Mouse (Mus musculus): ENCODE measurements around the gene Arid1b. TPM values are rescaled to one million over a fixed set of nuclear protein-coding genes. Genes with fewer than 3 reads are reported as not detected.
"Not testable (repeated sequence)": the region's sequence is repeated elsewhere in the genome, so short reads cannot be mapped to it uniquely, and the experiment has no call there.

Gene Arid1b
- polyA plus RNA-seq, 1 experiment from 2014 or later = 9.6 TPM

GRCm38 (mm10) chr17:5080884-5081419 lies 86.8 kb downstream of the Arid1b start:
- H3K27me3 ChIP-seq (replicated peaks; ENCODE audit: control insufficient read depth, insufficient read depth, low read length) = no peaks in the 10 kb centered on the region
- no peak overlapping the region for H3K4me2 ChIP-seq (ENCODE audit: low read length)
- 67% methylated on average over 12 of the region's 12 CpGs for WGBS
- H3K9me3 ChIP-seq (ENCODE audit: control insufficient read depth, low read length) = no peaks in the 10 kb centered on the region
- no peak overlapping the region for H3K27ac ChIP-seq (ENCODE audit: low read depth, low read length)
- no peaks in the 10 kb centered on the region for H3K36me3 ChIP-seq (ENCODE audit: control insufficient read depth, insufficient read depth, low read length)
- no peak for ATAC-seq
- H3K4me3 ChIP-seq (ENCODE audit: low read length) = no peak overlapping the region
- H3K4me1 ChIP-seq (ENCODE audit: control insufficient read depth, insufficient read depth, low read depth, low read length) = peaks cover 50% of the 10 kb centered on the region
- no peak overlapping the region for H3K9ac ChIP-seq (ENCODE audit: low read depth, low read length)

- no peaks in the 10 kb centered on the region for H3K36me3 ChIP-seq (ENCODE audit: control insufficient read depth, insufficient read depth, low read length)
- no peaks in the 10 kb centered on the region for H3K9me3 ChIP-seq (ENCODE audit: control insufficient read depth, low read length)
- WGBS = 80% methylated on average over 8 of the region's 8 CpGs
- no peak overlapping the region for H3K27ac ChIP-seq (ENCODE audit: low read depth, low read length)
- H3K4me3 ChIP-seq (ENCODE audit: low read length) = no peak overlapping the region
- no peaks in the 10 kb centered on the region for H3K27me3 ChIP-seq (replicated peaks; ENCODE audit: control insufficient read depth, insufficient read depth, low read length)
- H3K4me2 ChIP-seq (ENCODE audit: low read length) = no peak overlapping the region
- no peak for ATAC-seq
- no peak overlapping the region for H3K9ac ChIP-seq (ENCODE audit: low read depth, low read length)
- peaks cover 58% of the 10 kb centered on the region for H3K4me1 ChIP-seq (ENCODE audit: control insufficient read depth, insufficient read depth, low read depth, low read length)
Measured at GRCm38 (mm10) chr17:5082274-5082673, 88.1 kb downstream of the Arid1b start.

GRCm38 (mm10) chr17:5083497-5083896 lies 89.4 kb downstream of the Arid1b start:
- Histone ChIP-seq H3K36me3 (ENCODE audit: control insufficient read depth, insufficient read depth, low read length) (no peaks in the 10 kb centered on the region), H3K27ac (ENCODE audit: low read depth, low read length) (peak overlapping the region; percentile 49), H3K4me1 (ENCODE audit: control insufficient read depth, insufficient read depth, low read depth, low read length) (peaks cover 58% of the 10 kb centered on the region), H3K4me2 (ENCODE audit: low read length) (no peak overlapping the region), H3K9me3 (ENCODE audit: control insufficient read depth, low read length) (no peaks in the 10 kb centered on the region), H3K27me3 (replicated peaks; ENCODE audit: control insufficient read depth, insufficient read depth, low read length) (no peaks in the 10 kb centered on the region), H3K4me3 (ENCODE audit: low read length) (no peak overlapping the region), H3K9ac (ENCODE audit: low read depth, low read length) (no peak overlapping the region)
- ATAC-seq = no peak
- 67% methylated on average over 3 of the region's 3 CpGs for WGBS

- Histone ChIP-seq H3K9me3 (ENCODE audit: control insufficient read depth, low read length) (no peaks in the 10 kb centered on the region), H3K27me3 (replicated peaks; ENCODE audit: control insufficient read depth, insufficient read depth, low read length) (no peaks in the 10 kb centered on the region), H3K36me3 (ENCODE audit: control insufficient read depth, insufficient read depth, low read length) (no peaks in the 10 kb centered on the region), H3K27ac (ENCODE audit: low read depth, low read length) (peak overlapping the region; percentile 49), H3K9ac (ENCODE audit: low read depth, low read length) (no peak overlapping the region), H3K4me3 (ENCODE audit: low read length) (no peak overlapping the region), H3K4me1 (ENCODE audit: control insufficient read depth, insufficient read depth, low read depth, low read length) (peaks cover 55% of the 10 kb centered on the region), H3K4me2 (ENCODE audit: low read length) (no peak overlapping the region)
- WGBS = 38% methylated on average over 8 of the region's 8 CpGs
- no peak; the same call in 1 of the 2 replicates for ATAC-seq
Measured at GRCm38 (mm10) chr17:5084139-5084538, 90.0 kb downstream of the Arid1b start.

GRCm38 (mm10) chr17:5085004-5085403 lies 90.9 kb downstream of the Arid1b start:
- Histone ChIP-seq H3K9me3 (ENCODE audit: control insufficient read depth, low read length) (no peaks in the 10 kb centered on the region), H3K4me2 (ENCODE audit: low read length) (no peak overlapping the region), H3K36me3 (ENCODE audit: control insufficient read depth, insufficient read depth, low read length) (no peaks in the 10 kb centered on the region), H3K4me3 (ENCODE audit: low read length) (no peak overlapping the region), H3K27ac (ENCODE audit: low read depth, low read length) (no peak overlapping the region), H3K27me3 (replicated peaks; ENCODE audit: control insufficient read depth, insufficient read depth, low read length) (no peaks in the 10 kb centered on the region), H3K9ac (ENCODE audit: low read depth, low read length) (no peak overlapping the region), H3K4me1 (ENCODE audit: control insufficient read depth, insufficient read depth, low read depth, low read length) (peaks cover 59% of the 10 kb centered on the region)
- no peak for ATAC-seq
- 77% methylated on average over 6 of the region's 6 CpGs for WGBS

- H3K4me2 ChIP-seq (ENCODE audit: low read length) = no peak overlapping the region
- H3K9me3 ChIP-seq (ENCODE audit: control insufficient read depth, low read length) = no peaks in the 10 kb centered on the region
- peak; percentile 40; the same call in 1 of the 2 replicates for ATAC-seq
- 35% methylated on average over 5 of the region's 5 CpGs for WGBS
- no peak overlapping the region for H3K9ac ChIP-seq (ENCODE audit: low read depth, low read length)
- H3K4me1 ChIP-seq (ENCODE audit: control insufficient read depth, insufficient read depth, low read depth, low read length) = peaks cover 57% of the 10 kb centered on the region
- H3K27me3 ChIP-seq (replicated peaks; ENCODE audit: control insufficient read depth, insufficient read depth, low read length) = no peaks in the 10 kb centered on the region
- H3K36me3 ChIP-seq (ENCODE audit: control insufficient read depth, insufficient read depth, low read length) = no peaks in the 10 kb centered on the region
- no peak overlapping the region for H3K4me3 ChIP-seq (ENCODE audit: low read length)
- H3K27ac ChIP-seq (ENCODE audit: low read depth, low read length) = peak overlapping the region; percentile 19
Measured at GRCm38 (mm10) chr17:5085942-5086341, 91.8 kb downstream of the Arid1b start.

GRCm38 (mm10) chr17:5088241-5088640 lies 94.1 kb downstream of the Arid1b start:
- H3K4me1 ChIP-seq (ENCODE audit: control insufficient read depth, insufficient read depth, low read depth, low read length) = peaks cover 39% of the 10 kb centered on the region
- H3K27me3 ChIP-seq (replicated peaks; ENCODE audit: control insufficient read depth, insufficient read depth, low read length); H3K9ac ChIP-seq (ENCODE audit: low read depth, low read length); H3K4me3 ChIP-seq (ENCODE audit: low read length); H3K4me2 ChIP-seq (ENCODE audit: low read length); H3K9me3 ChIP-seq (ENCODE audit: control insufficient read depth, low read length); H3K27ac ChIP-seq (ENCODE audit: low read depth, low read length); H3K36me3 ChIP-seq (ENCODE audit: control insufficient read depth, insufficient read depth, low read length); ATAC-seq: not testable (repeated sequence)
- 76% methylated on average over 2 of the region's 2 CpGs for WGBS

GRCm38 (mm10) chr17:5088822-5089221 lies 94.7 kb downstream of the Arid1b start:
- WGBS = 63% methylated on average over 5 of the region's 5 CpGs
- ATAC-seq = no peak
- peaks cover 35% of the 10 kb centered on the region for H3K4me1 ChIP-seq (ENCODE audit: control insufficient read depth, insufficient read depth, low read depth, low read length)
- no peak overlapping the region for H3K4me2 ChIP-seq (ENCODE audit: low read length)
- no peak overlapping the region for H3K27ac ChIP-seq (ENCODE audit: low read depth, low read length)
- no peaks in the 10 kb centered on the region for H3K9me3 ChIP-seq (ENCODE audit: control insufficient read depth, low read length)
- no peaks in the 10 kb centered on the region for H3K36me3 ChIP-seq (ENCODE audit: control insufficient read depth, insufficient read depth, low read length)
- H3K9ac ChIP-seq (ENCODE audit: low read depth, low read length) = no peak overlapping the region
- no peaks in the 10 kb centered on the region for H3K27me3 ChIP-seq (replicated peaks; ENCODE audit: control insufficient read depth, insufficient read depth, low read length)
- H3K4me3 ChIP-seq (ENCODE audit: low read length) = no peak overlapping the region

GRCm38 (mm10) chr17:5089541-5089940 lies 95.4 kb downstream of the Arid1b start:
- Histone ChIP-seq H3K36me3 (ENCODE audit: control insufficient read depth, insufficient read depth, low read length) (no peaks in the 10 kb centered on the region), H3K9me3 (ENCODE audit: control insufficient read depth, low read length) (no peaks in the 10 kb centered on the region), H3K4me3 (ENCODE audit: low read length) (no peak overlapping the region), H3K4me2 (ENCODE audit: low read length) (0 out of 2 replicates have a peak overlapping the region, but pooled peaks have one; percentile 7), H3K4me1 (ENCODE audit: control insufficient read depth, insufficient read depth, low read depth, low read length) (peaks cover 28% of the 10 kb centered on the region), H3K27ac (ENCODE audit: low read depth, low read length) (0 out of 2 replicates have a peak overlapping the region, but pooled peaks have one; percentile 5), H3K27me3 (replicated peaks; ENCODE audit: control insufficient read depth, insufficient read depth, low read length) (no peaks in the 10 kb centered on the region), H3K9ac (ENCODE audit: low read depth, low read length) (no peak overlapping the region)
- no peak for ATAC-seq
- WGBS = 21% methylated on average over 12 of the region's 12 CpGs

All from hindbrain, embryonic 16.5 days (tissue).